Mouse (Mus musculus) G1E (cell line): Measurements from ENCODE around the gene Fkrp.

Experiments used
- CTCF ChIP-seq: IDR thresholded peaks from 2 replicates; pipeline ENCODE4 v1.5.1; 2012; ENCODE audit warnings: low read depth, low read length, inconsistent platforms, mixed read lengths
- GATA1 ChIP-seq: IDR thresholded peaks from 2 replicates; pipeline ENCODE4 v1.6.1; 2012; ENCODE audit warnings: borderline replicate concordance, low read length, inconsistent platforms, mixed read lengths
- POLR2AphosphoS5 ChIP-seq: IDR thresholded peaks from 2 replicates; pipeline ENCODE4 v1.6.1; 2012; ENCODE audit warnings: low read depth, low read length, inconsistent platforms; ENCODE audit not compliant: insufficient replicate concordance
- TAL1 ChIP-seq: conservative IDR thresholded peaks from 2 replicates; pipeline ENCODE4 v1.6.1; 2012; ENCODE audit warnings: low read depth, low read length, inconsistent platforms, mixed read lengths

DNA sequence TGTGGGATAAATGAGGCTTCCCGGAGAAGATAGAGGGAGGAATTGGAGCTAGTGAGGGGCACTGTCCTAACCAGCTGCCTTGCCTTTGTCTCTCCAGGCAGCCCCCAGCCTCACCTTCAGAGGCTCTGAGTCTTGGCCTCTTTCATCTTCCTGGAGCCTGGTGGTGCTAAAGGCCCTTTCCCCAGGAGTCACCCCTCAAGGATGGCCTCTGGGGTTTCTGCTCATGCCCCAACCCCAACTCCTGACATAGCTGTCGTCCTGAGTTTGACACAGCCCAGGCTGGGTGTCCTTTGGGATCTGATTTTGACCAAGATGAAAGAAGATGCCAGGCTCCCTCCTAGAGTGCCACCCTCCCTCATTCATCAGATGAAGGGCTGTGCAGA is 23.6 kb upstream of the Fkrp start:
- no peak for TF ChIP-seq CTCF
- TF ChIP-seq TAL1: no peak
- TF ChIP-seq GATA1: no peak
- no peak for TF ChIP-seq POLR2AphosphoS5
